ENCODE assay signal across 13 mouse cellular contexts in genomic region chr4:123328946-123329345, GRCm38 (mm10). TPM values are rescaled to one million over a fixed set of nuclear protein-coding genes. Genes with fewer than 3 reads are reported as not detected.
"Had no signal": no experiment of that assay in that cellular context is flagged by ENCODE, and none has a peak within 500 bp of the region (broad histone marks: within the 10 kb centered on the region; RNA-seq: fewer than 3 reads in every experiment).

No protein-coding gene starts in this region.

- DNase-seq: kidney, adult 9 months; kidney, postnatal 36 days; layer of hippocampus, adult 9-11 months; lung, adult 2 months; lung, postnatal 36 days; right cerebral cortex, adult 18-20 months; right cerebral cortex, postnatal 4 days; spleen, adult 18-20 months; thymus, adult 18-20 months; thymus, postnatal 36 days had no signal

RNA-seq across cellular contexts. Expression of gene Oxct2a, which starts 5.5 kb away (rescaled TPM):
- total RNA-seq: layer of hippocampus, adult 18-20 months; megakaryocyte progenitor cell, adult 5-6 weeks; midbrain, postnatal 0 days had no signal

RNA-seq across cellular contexts. Expression of gene Bmp8a, which starts 14.1 kb away (rescaled TPM):
- total RNA-seq: layer of hippocampus, adult 18-20 months had no signal
